Mouse (Mus musculus): ENCODE data around the gene Orc2.

DNA sequence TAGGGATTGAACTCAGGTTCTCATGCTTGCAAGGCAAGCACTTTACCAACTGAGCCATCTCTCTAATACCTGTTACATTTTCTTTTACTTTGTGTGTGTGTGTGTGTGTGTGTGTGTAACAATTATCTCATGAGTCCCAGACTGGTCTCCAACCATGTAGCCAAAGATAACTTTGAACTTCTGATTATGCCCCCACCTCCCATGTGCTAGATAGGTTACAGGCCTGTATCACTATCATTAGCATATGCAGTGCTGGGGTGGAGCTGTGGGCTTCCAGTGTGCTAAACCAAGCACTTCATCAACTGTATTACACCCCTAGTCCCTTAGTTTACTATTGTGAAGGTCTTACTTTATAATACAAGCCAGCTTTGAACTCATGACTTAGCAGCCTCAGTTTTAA is 1.8 kb downstream of the Orc2 start:
- TF ChIP-seq CTCF (IDR thresholded peaks at IDR 0.05; ENCODE audit: control insufficient read depth, insufficient read depth, insufficient read length) (no peak), USF1 (IDR thresholded peaks at IDR 0.05; ENCODE audit: low read depth) (no peak)

Data from C2C12 (cell line).